Mouse (Mus musculus) frontal cortex, adult 2 months (tissue): ENCODE results near the gene Mrnip. TPM values are rescaled to one million over a fixed set of nuclear protein-coding genes. Genes with fewer than 3 reads are reported as not detected.

Source experiments
- DNase-seq, 2 experiments: peaks; one replicate each; pipeline ENCODE4 v3.0.0; 2022; ENCODE audit warnings: low spot score in 1 of 2; ENCODE audit errors: extremely low spot score in 1 of 2
- polyA plus RNA-seq: library from polyadenylated mRNA; depleted of rRNA; stranded (reverse); fragments of >200 nt; gene quantifications from 2 replicates; pipeline ENCODE4 v1.2.3, GENCODE M21; 2012

Gene Mrnip
- polyA plus RNA-seq, 1 experiment: 25.1 TPM

DNA sequence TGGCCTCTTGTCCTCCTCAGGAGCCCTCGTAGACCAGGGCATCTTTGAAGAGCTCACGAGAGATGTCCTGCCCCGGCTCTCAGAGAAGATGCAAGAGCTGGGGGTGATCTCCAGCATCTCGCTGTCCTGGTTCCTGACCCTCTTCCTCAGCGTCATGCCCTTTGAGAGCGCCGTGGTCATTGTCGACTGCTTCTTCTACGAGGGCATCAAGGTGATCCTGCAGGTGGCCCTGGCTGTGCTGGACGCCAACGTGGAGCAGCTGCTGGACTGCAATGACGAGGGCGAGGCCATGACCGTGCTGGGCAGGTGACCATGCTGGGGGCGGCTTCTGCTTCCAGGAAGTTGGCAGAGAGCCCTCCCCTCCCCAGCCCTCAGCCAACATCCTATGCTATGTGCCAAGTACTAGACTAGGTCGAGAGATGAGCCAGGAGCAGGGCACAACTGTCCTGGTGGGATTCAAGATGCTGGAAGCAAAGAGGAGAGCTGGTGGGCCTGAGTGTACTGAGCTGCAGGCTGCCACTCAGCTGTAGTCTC, 17.5 kb upstream of the Mrnip start:
- DNase-seq: no peak

DNA sequence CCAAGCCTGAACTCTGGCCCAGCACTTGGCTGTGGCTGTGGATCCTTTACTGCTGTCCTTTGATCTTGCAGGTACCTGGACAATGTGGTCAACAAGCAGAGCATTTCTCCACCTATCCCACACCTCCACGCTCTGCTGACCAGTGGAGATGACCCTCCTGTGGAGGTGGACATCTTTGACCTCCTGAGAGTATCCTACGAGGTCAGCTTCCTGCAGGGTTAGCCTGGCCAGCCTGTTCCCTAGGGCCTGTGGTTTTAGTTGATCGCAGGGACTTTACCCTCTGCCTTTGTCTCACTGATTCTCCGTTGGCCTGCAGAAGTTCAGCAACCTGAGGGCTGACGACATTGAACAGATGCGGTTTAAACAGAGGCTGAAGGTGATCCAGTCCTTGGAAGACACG, 15.9 kb upstream of the Mrnip start:
- DNase-seq: no peak

DNA sequence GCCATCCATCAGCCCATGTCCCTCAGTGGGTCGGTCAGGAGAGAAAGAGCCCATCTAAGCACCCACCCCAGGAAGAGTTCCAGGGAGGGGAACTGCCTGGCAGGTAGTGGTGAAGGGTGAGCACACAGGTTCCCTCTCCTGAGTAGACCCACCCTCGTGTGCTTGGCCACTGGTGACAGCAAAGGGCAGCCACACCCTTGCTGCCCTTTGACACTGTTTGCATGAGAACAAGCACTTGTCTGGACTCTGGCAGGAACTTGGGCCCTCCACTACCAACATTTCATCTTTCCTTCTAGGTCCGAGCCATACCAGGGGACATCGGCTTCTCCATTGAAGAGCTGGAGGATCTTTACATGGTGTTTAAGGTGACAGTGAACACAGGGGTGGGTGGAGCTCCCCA, 14.9 kb upstream of the Mrnip start:
- no peak for DNase-seq

DNA sequence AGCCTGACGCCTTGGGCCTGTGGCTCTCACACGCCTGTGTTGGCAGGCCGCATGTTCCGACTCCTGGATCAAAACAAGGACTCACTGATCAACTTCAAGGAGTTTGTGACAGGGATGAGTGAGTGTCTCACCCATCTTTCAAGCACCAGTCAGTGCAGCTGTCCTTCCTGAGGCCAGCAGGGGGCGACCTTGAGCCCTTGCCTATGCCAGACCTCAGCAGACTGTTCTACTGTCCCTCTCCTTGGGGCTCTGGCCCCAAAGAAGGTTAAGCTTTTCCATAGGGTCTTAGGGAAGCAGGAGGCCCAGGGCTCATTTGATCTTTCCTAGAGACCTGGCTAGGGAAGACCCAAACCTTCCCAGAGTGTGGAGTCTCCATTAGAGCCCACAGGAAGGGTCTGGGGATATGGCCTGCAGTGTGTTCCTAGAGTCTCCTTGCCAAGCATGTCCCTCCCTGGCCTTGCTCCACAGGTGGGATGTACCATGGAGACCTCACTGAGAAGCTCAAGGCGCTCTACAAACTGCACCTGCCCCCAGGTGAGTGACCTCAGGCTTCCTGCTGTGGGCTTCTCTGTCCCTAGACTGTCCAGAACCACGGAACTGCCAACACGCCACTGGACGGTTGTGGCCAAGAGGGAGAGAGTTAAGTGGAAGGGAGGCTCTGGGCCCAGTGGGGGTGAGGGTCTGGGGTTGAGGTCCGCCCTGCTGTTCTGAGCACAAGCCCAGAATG, 12.5 kb upstream of the Mrnip start:
- peak in 1 of 2 experiments; percentile 48 for DNase-seq

DNA sequence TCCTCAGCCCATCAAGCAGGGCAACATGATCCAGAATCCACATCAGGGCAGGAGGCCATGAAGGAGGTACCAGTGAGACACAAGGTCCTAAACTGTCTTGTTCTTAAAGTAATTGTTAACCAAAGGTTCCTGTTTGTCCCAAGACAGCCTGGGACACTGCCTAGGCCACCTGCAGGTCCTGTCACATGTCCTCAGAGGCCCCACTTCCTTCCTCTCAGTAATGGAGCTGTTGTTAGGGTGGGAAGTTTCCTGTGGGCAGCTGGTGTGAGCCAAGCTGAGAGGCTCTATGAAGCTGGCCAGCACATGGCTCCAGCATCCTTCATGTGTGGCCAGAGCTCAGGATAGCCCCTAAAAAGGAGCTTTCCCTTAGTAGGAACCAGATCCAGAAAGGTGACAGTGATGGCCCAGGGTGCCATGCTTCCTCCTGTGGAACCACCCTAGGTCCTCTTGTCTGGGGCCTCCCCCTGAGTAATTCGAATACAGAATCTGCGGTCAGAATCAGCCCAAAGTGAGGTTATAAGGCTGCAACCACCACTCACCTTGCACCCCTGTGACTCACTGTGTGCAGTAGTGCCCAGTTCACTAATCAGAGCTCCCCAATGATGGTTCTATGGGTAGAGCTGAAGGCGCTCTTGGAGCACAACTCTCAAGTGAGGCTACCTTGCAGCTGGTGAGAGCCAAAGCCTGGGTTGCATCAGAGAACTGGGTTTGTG, 11.8 kb upstream of the Mrnip start:
- no peak for DNase-seq

DNA sequence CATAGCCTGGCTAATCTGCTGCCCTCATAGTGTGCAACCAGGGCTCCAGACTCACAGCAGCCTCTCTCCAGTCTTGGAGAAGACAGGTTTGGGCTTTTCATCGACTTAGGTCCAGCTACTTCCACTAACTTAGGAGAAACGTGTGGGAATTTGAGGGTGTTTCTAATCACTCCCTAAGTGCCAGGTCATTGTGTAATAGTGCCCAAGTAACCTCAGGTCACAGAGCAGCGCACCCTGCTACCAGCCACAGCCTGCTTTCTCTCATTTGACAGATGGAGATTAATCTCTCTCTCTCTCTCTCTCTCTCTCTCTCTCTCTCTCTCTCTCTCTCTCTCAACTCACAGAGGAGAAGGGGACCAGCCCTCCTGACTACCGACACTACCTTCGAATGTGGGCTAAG, 5.9 kb upstream of the Mrnip start:
- DNase-seq: no peak

DNA sequence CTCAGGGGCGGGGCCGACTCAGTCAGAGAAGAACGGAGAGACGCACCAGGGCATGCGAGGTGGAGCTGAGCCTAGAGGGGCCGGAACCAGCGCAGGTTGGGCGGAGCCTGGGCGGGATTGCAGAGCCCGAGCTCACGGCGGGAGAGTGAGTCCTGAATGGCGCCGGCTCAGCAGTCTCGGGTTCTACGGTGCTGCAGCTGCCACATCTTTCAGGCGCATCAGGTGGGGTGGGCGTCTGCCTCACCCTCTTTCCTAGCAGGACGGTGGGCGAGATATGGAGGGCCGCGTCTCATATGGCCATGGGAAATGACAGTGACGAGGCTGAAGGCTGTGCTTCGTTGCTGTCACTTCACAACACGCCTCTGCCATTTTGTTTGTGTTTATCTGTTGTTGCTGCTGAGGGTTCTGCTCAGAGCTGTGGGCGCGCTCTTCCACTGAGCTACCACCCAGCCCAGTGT, 515 bp downstream of the Mrnip start:
- DNase-seq: peak; percentile 95 to 99

DNA sequence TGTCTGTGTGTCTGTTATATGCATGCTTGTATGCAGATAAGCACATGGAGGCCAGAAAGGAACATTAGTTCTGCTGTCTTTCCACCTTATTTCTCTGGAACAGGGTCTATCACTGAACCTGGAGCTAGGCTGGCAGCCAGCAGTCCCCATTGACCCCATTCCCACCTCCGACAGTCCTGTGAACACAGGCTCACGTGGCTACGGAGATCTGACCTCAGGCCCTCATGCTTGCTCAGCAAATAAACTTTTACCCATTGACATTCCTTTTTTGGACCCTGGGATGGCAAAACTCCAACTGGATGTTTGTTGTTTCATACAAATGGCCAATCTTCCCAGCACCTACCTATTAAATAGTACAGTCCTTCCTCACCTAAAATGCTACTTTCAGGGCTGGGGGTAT, 2.1 kb downstream of the Mrnip start:
- no peak for DNase-seq

DNA sequence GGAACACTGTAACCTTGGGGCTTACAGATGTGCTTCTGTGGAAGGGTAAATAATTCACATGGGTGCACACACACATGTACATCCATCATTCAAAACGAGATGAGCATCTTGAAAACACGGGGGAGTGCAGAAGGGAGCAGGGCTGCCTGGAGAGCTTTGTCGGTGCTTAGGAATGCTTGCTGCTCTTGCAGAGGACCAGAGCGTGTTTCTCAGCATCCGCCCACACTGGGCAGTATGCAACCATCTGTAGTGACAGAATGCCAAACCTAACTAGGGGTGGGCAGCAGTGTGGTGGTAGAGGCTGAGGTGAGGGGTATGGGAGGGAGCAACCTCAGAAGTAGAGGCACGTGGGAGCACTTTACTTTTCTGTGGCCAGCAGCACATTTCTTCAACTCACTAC, 2.9 kb downstream of the Mrnip start:
- DNase-seq: peak in 1 of 2 experiments; percentile 57

DNA sequence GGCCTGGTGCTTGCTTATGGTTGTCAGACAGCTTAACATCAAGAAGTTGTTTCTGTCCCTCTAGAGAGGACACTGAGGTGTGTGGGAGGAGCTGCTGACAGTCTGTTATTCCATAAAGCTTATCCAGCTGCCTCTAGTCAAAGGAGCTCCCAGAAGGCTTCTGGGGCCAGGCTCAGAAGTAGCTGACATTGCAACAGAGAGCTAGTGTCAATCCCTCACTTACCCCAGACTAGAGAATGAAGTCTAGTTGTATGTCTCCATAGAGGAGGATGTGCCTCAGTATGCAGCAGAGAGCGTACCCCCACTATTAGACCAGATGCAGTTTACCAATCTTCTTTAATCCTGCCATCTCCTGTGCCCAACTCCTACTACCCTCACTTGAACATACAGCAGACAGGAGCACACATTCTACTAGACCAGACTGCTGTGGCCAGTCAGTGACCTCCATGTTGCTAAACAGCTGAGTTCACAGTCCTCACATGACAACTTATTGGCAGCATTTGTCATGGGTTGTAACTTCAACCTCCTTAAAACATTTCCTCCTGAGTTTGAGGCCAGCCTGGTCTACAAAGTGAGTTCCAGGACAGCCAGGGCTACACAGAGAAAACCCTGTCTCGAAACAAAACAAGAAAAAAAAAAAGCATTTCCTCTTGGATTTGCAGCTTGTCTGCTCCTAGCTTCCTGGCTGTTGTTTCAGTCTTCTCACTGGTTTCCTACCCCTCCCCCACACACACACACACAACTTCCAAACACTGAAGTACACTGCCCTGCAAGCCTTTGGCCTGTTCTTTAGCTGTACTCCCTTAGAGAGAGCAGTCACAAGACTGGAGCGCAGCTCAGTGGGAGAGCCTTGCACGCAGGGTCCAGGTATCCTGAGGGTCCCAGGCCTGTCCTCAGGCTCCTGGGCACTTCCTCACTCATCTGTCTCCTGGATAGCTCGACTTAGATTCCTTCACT, 4.6 kb downstream of the Mrnip start:
- DNase-seq: no peak

DNA sequence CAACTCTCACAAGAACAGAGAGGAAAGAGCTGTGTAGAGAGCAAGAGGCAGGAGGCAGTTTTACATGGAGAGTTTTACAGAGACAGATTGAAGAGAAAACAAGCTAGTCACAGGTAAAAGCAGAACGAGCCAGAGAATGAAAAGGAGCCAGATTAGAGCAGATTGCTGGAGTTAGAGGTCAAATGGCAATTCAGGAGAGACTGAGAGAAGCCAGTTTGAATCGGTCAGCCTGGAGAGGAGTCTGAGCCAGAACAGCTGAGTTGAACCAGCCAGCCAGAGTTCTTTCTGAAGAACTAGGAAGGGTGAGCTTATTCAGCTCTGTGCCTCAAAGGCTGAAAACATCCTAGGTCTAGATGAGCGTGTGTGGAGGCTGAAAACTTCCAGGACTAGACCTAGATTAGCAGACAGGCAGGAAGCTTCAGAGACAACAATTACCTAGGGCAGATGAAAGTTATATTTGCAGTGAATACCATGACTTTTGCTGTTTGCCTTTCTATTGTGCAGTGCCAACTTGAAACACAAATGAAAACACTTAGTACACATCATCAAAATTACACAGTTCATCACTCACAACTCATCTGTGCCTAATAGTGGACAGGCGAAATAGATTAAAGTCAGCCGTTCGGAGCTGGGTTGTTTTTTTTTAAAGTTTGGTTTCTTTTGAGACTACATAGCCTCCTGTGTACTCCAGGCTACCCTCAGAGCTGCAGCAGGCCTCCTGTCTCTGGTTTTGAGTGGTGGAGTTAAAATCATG, 6.4 kb downstream of the Mrnip start:
- no peak for DNase-seq

DNA sequence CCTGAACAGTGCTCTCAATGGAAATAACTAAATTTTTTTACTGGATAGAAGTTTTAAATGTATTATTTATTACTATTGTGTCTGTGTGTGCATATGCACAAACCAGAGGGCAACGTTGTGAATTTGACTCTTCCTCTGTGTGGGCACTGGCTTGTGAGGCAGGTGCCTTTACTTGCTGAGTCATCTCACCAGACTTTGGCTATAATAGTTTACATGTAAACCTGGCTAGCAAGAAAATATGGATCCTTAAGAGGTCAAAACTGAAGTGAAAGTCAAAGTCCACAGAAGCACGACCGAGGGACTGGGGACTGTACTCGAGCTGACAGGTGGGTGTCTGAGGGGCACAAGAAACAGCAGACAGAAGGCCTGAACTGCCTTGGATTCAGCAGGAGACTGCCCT, 8.5 kb downstream of the Mrnip start:
- DNase-seq: no peak

DNA sequence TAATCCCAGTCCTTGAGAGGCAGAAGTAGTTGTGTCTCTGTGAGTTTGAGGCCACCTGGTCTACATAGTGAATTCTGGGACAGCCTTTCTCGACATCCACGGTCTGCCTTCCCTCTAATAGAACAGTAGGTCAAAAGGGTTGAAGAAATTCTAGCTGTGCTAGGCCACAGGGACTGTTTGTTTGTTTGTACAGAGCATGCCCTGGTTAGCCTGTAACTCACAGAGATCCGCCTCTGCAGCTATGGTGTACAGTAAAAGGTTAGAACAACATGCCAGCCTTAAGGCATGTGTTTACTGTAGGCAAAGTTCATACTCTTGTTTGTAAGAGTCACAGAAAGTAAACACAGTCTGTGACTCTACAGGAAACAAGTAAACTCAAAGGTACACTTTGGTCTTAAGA, 10.5 kb downstream of the Mrnip start:
- no peak for DNase-seq

DNA sequence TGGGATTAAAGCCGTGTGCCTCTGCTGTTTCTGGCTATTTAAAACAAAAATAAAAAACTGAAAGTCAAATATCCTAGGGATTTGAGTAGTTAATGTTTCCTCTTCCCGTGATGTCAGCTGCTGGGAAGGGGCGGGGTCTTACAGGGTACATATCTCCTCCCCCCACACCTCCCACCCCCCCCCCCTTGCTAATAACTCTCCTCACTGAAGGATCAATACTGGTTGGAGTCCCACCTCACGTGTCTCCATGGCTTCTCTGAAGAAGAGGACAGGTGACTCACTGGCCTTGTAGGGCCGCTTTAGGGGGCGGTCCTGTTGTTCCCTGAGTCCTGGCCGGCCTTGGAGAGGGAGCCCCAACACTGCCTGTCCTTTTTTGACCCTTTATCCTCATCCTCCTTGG, 14.4 kb downstream of the Mrnip start:
- DNase-seq: no peak

DNA sequence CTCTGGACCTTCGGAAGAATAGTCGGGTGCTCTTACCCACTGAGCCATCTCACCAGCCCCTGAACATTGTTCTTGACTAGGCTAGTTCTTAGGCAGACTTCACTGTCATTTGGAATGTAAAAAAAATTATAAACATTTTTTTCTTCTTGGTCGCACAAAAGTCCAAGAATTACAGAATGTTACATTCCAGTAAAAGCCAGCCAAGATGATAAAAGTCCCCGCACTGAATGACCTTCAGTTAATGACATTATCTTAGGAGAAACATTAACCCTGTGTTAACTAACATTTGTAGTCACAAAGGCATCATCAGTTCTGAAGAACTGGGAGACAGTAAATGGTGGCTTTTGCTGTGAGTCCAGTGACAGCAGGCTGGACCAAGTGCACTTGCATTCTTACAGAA, 16.1 kb downstream of the Mrnip start:
- DNase-seq: no peak

DNA sequence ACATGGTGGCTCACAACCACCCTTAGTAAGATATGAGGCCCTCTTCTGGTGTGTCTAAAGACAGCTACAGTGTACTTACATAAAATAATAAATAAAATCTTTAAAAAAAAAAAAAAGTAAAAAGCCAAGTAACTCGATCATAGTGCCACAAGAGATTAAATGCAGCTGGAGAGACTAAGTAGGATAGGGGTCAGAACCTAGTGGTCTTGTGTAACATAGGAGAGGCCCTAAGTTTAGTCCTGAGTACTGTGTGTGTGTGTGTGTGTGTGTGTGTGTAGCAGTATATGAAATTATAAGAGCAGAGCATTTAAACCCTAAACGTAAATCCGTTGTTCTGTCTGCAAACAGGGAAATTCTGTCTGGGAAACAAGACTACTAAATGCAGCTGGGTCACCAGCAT, 18.0 kb downstream of the Mrnip start:
- DNase-seq: no peak

DNA sequence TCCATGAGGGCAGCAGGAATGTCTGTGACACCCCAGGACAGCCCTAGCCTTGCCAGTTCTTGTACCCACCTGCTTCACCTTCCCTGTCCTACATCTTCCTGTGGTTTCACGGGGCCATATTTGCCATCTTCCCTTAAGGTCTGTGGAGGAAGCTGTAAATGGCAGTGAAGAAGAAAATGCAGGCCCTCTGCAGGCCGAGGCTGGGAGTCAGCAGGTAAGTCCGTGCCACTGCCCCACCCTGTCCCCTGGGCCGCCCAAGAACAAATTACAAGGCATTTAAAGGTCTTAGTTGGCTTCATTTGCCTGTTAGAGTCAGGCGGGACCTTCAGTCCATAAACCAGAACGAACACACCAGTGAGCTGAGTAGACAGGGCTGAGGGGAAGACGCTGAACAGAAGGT, 19.8 kb downstream of the Mrnip start:
- no peak for DNase-seq

DNA sequence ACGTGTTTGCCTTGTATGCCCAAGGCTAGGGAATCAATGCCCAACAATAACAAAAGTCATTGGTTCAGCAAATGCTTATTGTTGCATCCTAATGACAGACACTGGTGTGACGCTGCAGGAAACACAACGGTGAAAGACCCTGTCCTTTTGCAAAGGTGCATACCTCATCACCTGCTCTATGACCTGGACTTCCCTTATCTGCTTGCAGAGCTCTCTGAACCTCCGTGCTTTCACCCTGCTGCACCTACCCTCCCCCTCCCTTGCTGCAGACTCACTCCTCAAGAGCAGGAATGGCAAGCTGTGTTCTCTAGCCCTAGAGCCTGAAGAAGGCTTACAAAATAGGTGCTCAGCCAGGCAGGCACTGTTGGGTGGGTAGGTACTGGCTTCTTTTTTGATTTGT, 20.5 kb downstream of the Mrnip start:
- DNase-seq: no peak

DNA sequence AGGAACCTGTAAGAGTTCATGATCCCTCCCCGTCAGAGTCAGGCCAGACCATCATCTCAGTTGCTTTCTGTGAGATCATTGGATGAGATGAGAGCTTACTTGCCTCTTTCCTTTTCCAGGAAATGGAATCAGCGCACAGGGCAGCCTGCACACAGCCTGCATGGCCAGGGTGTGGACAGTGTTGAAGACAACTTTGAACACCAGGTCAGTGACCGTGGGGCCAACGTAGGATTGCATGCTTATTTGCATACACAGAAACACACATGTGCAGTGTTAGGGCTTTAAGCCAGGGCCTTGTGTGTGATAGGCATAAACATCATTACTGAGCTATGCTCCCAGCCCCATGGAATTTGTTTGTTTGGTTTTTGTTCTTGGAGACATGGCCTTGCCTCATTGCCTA, 23.3 kb downstream of the Mrnip start:
- no peak for DNase-seq

DNA sequence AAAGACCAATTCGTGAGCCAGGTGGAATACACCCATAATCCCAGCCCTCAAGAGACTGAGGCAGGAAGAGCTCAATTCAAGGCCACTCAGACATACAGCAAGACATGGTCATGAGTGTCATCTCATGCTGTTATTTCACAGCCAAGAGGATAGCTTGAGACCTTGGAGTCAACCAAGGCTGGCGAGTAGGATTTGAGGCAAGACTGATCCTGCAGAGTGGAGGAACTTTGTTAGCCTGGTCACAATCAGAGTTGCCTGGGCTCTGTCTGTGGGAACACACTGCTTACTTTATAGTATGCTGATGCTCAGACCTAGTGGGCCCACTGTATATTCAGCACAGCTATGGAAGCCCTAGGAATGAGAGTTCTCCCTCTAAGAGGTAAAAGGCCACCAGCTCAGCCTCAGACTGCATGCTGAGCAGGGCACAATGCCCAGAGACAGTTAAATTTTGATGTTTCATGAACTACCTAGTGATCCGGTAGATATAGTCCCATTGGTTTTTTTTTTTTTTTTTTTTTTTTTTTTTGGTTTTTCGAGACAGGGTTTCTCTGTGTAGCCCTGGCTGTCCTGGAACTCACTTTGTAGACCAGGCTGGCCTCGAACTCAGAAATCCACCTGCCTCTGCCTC, 24.1 kb downstream of the Mrnip start:
- DNase-seq: no peak
